Mouse (Mus musculus): ENCODE data around the gene Tpsab1. TPM values are rescaled to one million over a fixed set of nuclear protein-coding genes. Genes with fewer than 3 reads are reported as not detected.

Gene Tpsab1
- polyA plus RNA-seq, 1 experiment from 2014 or later, result not detected

- Histone ChIP-seq H3K27ac (ENCODE audit: low read depth, low read length) (no peak overlapping the region), H3K4me1 (replicated peaks; ENCODE audit: control insufficient read depth, insufficient read depth, low read length) (no peaks in the 10 kb centered on the region), H3K36me3 (ENCODE audit: control insufficient read depth, insufficient read depth, low read length) (no peaks in the 10 kb centered on the region), H3K4me3 (ENCODE audit: low read depth, low read length) (no peak overlapping the region), H3K9me3 (ENCODE audit: control insufficient read depth, low read length) (no peaks in the 10 kb centered on the region), H3K27me3 (ENCODE audit: control insufficient read depth, insufficient read depth, low read length) (no peaks in the 10 kb centered on the region), H3K9ac (ENCODE audit: low read length) (no peak overlapping the region), H3K4me2 (ENCODE audit: low read depth, low read length, severe bottlenecking) (no peak overlapping the region)
- 64% methylated on average over 1 of the region's 1 CpGs for WGBS
- no peak for DNase-seq (ENCODE audit: low spot score)
- ATAC-seq (replicated peaks; ENCODE audit: low FRiP score), result no peak
Observed at GRCm38 (mm10) chr17:25294111-25294510, 51.3 kb downstream of the Tpsab1 start.

GRCm38 (mm10) chr17:25293495-25293894 is 51.9 kb downstream of the Tpsab1 start:
- Histone ChIP-seq H3K27ac (ENCODE audit: low read depth, low read length) (no peak overlapping the region), H3K9me3 (ENCODE audit: control insufficient read depth, low read length) (no peaks in the 10 kb centered on the region), H3K27me3 (ENCODE audit: control insufficient read depth, insufficient read depth, low read length) (no peaks in the 10 kb centered on the region), H3K4me3 (ENCODE audit: low read depth, low read length) (no peak overlapping the region), H3K36me3 (ENCODE audit: control insufficient read depth, insufficient read depth, low read length) (no peaks in the 10 kb centered on the region), H3K9ac (ENCODE audit: low read length) (no peak overlapping the region), H3K4me2 (ENCODE audit: low read depth, low read length, severe bottlenecking) (no peak overlapping the region), H3K4me1 (replicated peaks; ENCODE audit: control insufficient read depth, insufficient read depth, low read length) (no peaks in the 10 kb centered on the region)
- DNase-seq (ENCODE audit: low spot score), result no peak
- no peak for ATAC-seq (replicated peaks; ENCODE audit: low FRiP score)
- WGBS, result 83% methylated on average over 5 of the region's 5 CpGs

Other genes with a start within 250 kb of the Tpsab1 start
- gene Telo2, start 229.6 kb downstream of the Tpsab1 start, polyA plus RNA-seq (2014; fragmentation: Nextera tagmentation; extraction: Ambion mirVana), result 41.2 and 45.4 TPM in 2 replicates
- 0.12 TPM in 1 of 2 replicates, not detected in the other for gene Ptx4, start 224.8 kb downstream of the Tpsab1 start, polyA plus RNA-seq (2014; fragmentation: Nextera tagmentation; extraction: Ambion mirVana)
- 24.2 and 25.4 TPM in 2 replicates for gene Clcn7, start 212.2 kb downstream of the Tpsab1 start, polyA plus RNA-seq (2014; fragmentation: Nextera tagmentation; extraction: Ambion mirVana)
- gene Ccdc154, start 183.1 kb downstream of the Tpsab1 start, polyA plus RNA-seq (2014; fragmentation: Nextera tagmentation; extraction: Ambion mirVana), result 0.08 TPM in 1 of 2 replicates, not detected in the other
- gene Gm38655, start 170.1 kb downstream of the Tpsab1 start, polyA plus RNA-seq (2014; fragmentation: Nextera tagmentation; extraction: Ambion mirVana), result not detected in 2 replicates
- 33.3 and 35.4 TPM in 2 replicates for gene BC003965, start 161.0 kb downstream of the Tpsab1 start, polyA plus RNA-seq (2014; fragmentation: Nextera tagmentation; extraction: Ambion mirVana)
- gene Unkl, start 157.2 kb downstream of the Tpsab1 start, polyA plus RNA-seq (2014; fragmentation: Nextera tagmentation; extraction: Ambion mirVana), result 6.5 and 7.1 TPM in 2 replicates
- gene Gnptg, start 105.4 kb downstream of the Tpsab1 start, polyA plus RNA-seq (2014; fragmentation: Nextera tagmentation; extraction: Ambion mirVana), result 51.3 and 56.3 TPM in 2 replicates
- gene Tsr3, start 105.4 kb downstream of the Tpsab1 start, polyA plus RNA-seq (2014; fragmentation: Nextera tagmentation; extraction: Ambion mirVana), result 63.4 and 66.7 TPM in 2 replicates
- gene Baiap3, start 89.2 kb downstream of the Tpsab1 start, polyA plus RNA-seq (2014; fragmentation: Nextera tagmentation; extraction: Ambion mirVana), result 1.2 and 1.7 TPM in 2 replicates
- 837 and 868 TPM in 2 replicates for gene Ube2i, start 70.9 kb downstream of the Tpsab1 start, polyA plus RNA-seq (2014; fragmentation: Nextera tagmentation; extraction: Ambion mirVana)
- gene Prss34, start 47.2 kb downstream of the Tpsab1 start, polyA plus RNA-seq (2014; fragmentation: Nextera tagmentation; extraction: Ambion mirVana), result not detected in 2 replicates
- gene Prss28, start 36.9 kb downstream of the Tpsab1 start, polyA plus RNA-seq (2014; fragmentation: Nextera tagmentation; extraction: Ambion mirVana), result not detected in 2 replicates
- not detected in 2 replicates for gene Prss29, start 26.9 kb downstream of the Tpsab1 start, polyA plus RNA-seq (2014; fragmentation: Nextera tagmentation; extraction: Ambion mirVana)
- gene Tpsb2, start 20.7 kb upstream of the Tpsab1 start, polyA plus RNA-seq (2014; fragmentation: Nextera tagmentation; extraction: Ambion mirVana), result not detected in 2 replicates
- gene Tpsg1, start 23.7 kb upstream of the Tpsab1 start, polyA plus RNA-seq (2014; fragmentation: Nextera tagmentation; extraction: Ambion mirVana), result 0.45 TPM in 1 of 2 replicates, not detected in the other
- gene Cacna1h, start 88.2 kb upstream of the Tpsab1 start, polyA plus RNA-seq (2014; fragmentation: Nextera tagmentation; extraction: Ambion mirVana), result 4.4 and 4.7 TPM in 2 replicates
- 0.12 and 0.29 TPM in 2 replicates for gene Tekt4, start 109.1 kb upstream of the Tpsab1 start, polyA plus RNA-seq (2014; fragmentation: Nextera tagmentation; extraction: Ambion mirVana)
- 0.24 TPM in 1 of 2 replicates, not detected in the other for gene Sstr5, start 151.7 kb upstream of the Tpsab1 start, polyA plus RNA-seq (2014; fragmentation: Nextera tagmentation; extraction: Ambion mirVana)
- gene Sox8, start 225.1 kb upstream of the Tpsab1 start, polyA plus RNA-seq (2014; fragmentation: Nextera tagmentation; extraction: Ambion mirVana), result 7.3 and 7.5 TPM in 2 replicates
- gene Lmf1, start 233.5 kb upstream of the Tpsab1 start, polyA plus RNA-seq (2014; fragmentation: Nextera tagmentation; extraction: Ambion mirVana), result 18.3 and 20.7 TPM in 2 replicates